Mouse (Mus musculus): ENCODE measurements around the gene Cela2a. TPM values are rescaled to one million over a fixed set of nuclear protein-coding genes. Genes with fewer than 3 reads are reported as not detected.

The Cela2a gene
- polyA plus RNA-seq, 1 experiment, result 0.13 TPM

- no peak overlapping the region for H3K27ac ChIP-seq (ENCODE audit: insufficient read depth, low read length)
- H3K4me1 ChIP-seq (ENCODE audit: control insufficient read depth, insufficient read depth, low read length), result peaks cover 29% of the 10 kb centered on the region
- no peaks in the 10 kb centered on the region for H3K27me3 ChIP-seq (ENCODE audit: control insufficient read depth, insufficient read depth, low read length)
- WGBS, result 95% methylated on average over 8 of the region's 8 CpGs
- H3K4me3 ChIP-seq (replicated peaks; ENCODE audit: insufficient read depth, low read depth, low read length), result no peak overlapping the region
- TF ChIP-seq CTCF (IDR thresholded peaks at IDR 0.05; ENCODE audit: borderline replicate concordance, insufficient read depth, low read depth, low read length) (no peak), POLR2A (IDR thresholded peaks at IDR 0.05; ENCODE audit: borderline replicate concordance, insufficient read depth, low read length) (no peak)
- DNase-seq, result no peak
These were observed 38.5 kb upstream of the Cela2a start for GRCm38 (mm10) chr4:141864506-141864905.

- no peaks in the 10 kb centered on the region for H3K27me3 ChIP-seq (ENCODE audit: control insufficient read depth, insufficient read depth, low read length)
- peaks cover 29% of the 10 kb centered on the region for H3K4me1 ChIP-seq (ENCODE audit: control insufficient read depth, insufficient read depth, low read length)
- DNase-seq, result no peak
- H3K4me3 ChIP-seq (replicated peaks; ENCODE audit: insufficient read depth, low read depth, low read length), result no peak overlapping the region
- TF ChIP-seq CTCF (IDR thresholded peaks at IDR 0.05; ENCODE audit: borderline replicate concordance, insufficient read depth, low read depth, low read length), result no peak
- TF ChIP-seq POLR2A (IDR thresholded peaks at IDR 0.05; ENCODE audit: borderline replicate concordance, insufficient read depth, low read length), result no peak
- no peak overlapping the region for H3K27ac ChIP-seq (ENCODE audit: insufficient read depth, low read length)
- 90% methylated on average over 7 of the region's 7 CpGs for WGBS
These were observed 37.8 kb upstream of the Cela2a start for GRCm38 (mm10) chr4:141863726-141864280.

GRCm38 (mm10) chr4:141862867-141863266, 36.9 kb upstream of the Cela2a start:
- 77% methylated on average over 5 of the region's 5 CpGs for WGBS
- Histone ChIP-seq H3K4me1 (ENCODE audit: control insufficient read depth, insufficient read depth, low read length) (peaks cover 29% of the 10 kb centered on the region), H3K4me3 (replicated peaks; ENCODE audit: insufficient read depth, low read depth, low read length) (no peak overlapping the region), H3K27me3 (ENCODE audit: control insufficient read depth, insufficient read depth, low read length) (no peaks in the 10 kb centered on the region), H3K27ac (ENCODE audit: insufficient read depth, low read length) (no peak overlapping the region)
- DNase-seq, result no peak
- TF ChIP-seq CTCF (IDR thresholded peaks at IDR 0.05; ENCODE audit: borderline replicate concordance, insufficient read depth, low read depth, low read length) (no peak), POLR2A (IDR thresholded peaks at IDR 0.05; ENCODE audit: borderline replicate concordance, insufficient read depth, low read length) (no peak)

- Histone ChIP-seq H3K27me3 (ENCODE audit: control insufficient read depth, insufficient read depth, low read length) (no peaks in the 10 kb centered on the region), H3K4me3 (replicated peaks; ENCODE audit: insufficient read depth, low read depth, low read length) (no peak overlapping the region), H3K27ac (ENCODE audit: insufficient read depth, low read length) (no peak overlapping the region), H3K4me1 (ENCODE audit: control insufficient read depth, insufficient read depth, low read length) (peaks cover 23% of the 10 kb centered on the region)
- 91% methylated on average over 17 of the region's 17 CpGs for WGBS
- no peak for TF ChIP-seq POLR2A (IDR thresholded peaks at IDR 0.05; ENCODE audit: borderline replicate concordance, insufficient read depth, low read length)
- no peak for TF ChIP-seq CTCF (IDR thresholded peaks at IDR 0.05; ENCODE audit: borderline replicate concordance, insufficient read depth, low read depth, low read length)
- DNase-seq, result no peak
These were observed 35.8 kb upstream of the Cela2a start for GRCm38 (mm10) chr4:141861591-141862295.

GRCm38 (mm10) chr4:141860246-141860841, 34.4 kb upstream of the Cela2a start:
- Histone ChIP-seq H3K4me1 (ENCODE audit: control insufficient read depth, insufficient read depth, low read length) (peaks cover 10% of the 10 kb centered on the region), H3K27ac (ENCODE audit: insufficient read depth, low read length) (no peak overlapping the region), H3K27me3 (ENCODE audit: control insufficient read depth, insufficient read depth, low read length) (no peaks in the 10 kb centered on the region), H3K4me3 (replicated peaks; ENCODE audit: insufficient read depth, low read depth, low read length) (no peak overlapping the region)
- no peak for TF ChIP-seq POLR2A (IDR thresholded peaks at IDR 0.05; ENCODE audit: borderline replicate concordance, insufficient read depth, low read length)
- no peak for TF ChIP-seq CTCF (IDR thresholded peaks at IDR 0.05; ENCODE audit: borderline replicate concordance, insufficient read depth, low read depth, low read length)
- 42% methylated on average over 19 of the region's 19 CpGs for WGBS
- DNase-seq, result peak; percentile 46 to 58

GRCm38 (mm10) chr4:141859351-141859750, 33.4 kb upstream of the Cela2a start:
- no peak for DNase-seq
- Histone ChIP-seq H3K27ac (ENCODE audit: insufficient read depth, low read length) (no peak overlapping the region), H3K27me3 (ENCODE audit: control insufficient read depth, insufficient read depth, low read length) (no peaks in the 10 kb centered on the region), H3K4me3 (replicated peaks; ENCODE audit: insufficient read depth, low read depth, low read length) (no peak overlapping the region), H3K4me1 (ENCODE audit: control insufficient read depth, insufficient read depth, low read length) (peaks cover 8% of the 10 kb centered on the region)
- WGBS, result 93% methylated on average over 14 of the region's 14 CpGs
- TF ChIP-seq CTCF (IDR thresholded peaks at IDR 0.05; ENCODE audit: borderline replicate concordance, insufficient read depth, low read depth, low read length), result no peak
- TF ChIP-seq POLR2A (IDR thresholded peaks at IDR 0.05; ENCODE audit: borderline replicate concordance, insufficient read depth, low read length), result no peak

- no peak overlapping the region for H3K27ac ChIP-seq (ENCODE audit: insufficient read depth, low read length)
- TF ChIP-seq POLR2A (IDR thresholded peaks at IDR 0.05; ENCODE audit: borderline replicate concordance, insufficient read depth, low read length), result no peak
- TF ChIP-seq CTCF (IDR thresholded peaks at IDR 0.05; ENCODE audit: borderline replicate concordance, insufficient read depth, low read depth, low read length), result no peak
- WGBS, result 53% methylated on average over 20 of the region's 20 CpGs
- no peak for DNase-seq
- peaks cover 8% of the 10 kb centered on the region for H3K4me1 ChIP-seq (ENCODE audit: control insufficient read depth, insufficient read depth, low read length)
- no peaks in the 10 kb centered on the region for H3K27me3 ChIP-seq (ENCODE audit: control insufficient read depth, insufficient read depth, low read length)
- H3K4me3 ChIP-seq (replicated peaks; ENCODE audit: insufficient read depth, low read depth, low read length), result no peak overlapping the region
These were observed 32.5 kb upstream of the Cela2a start for GRCm38 (mm10) chr4:141858501-141858900.

Measured in cerebellum, adult 2 months (tissue).